Mouse (Mus musculus): Measurements from ENCODE around the gene Ddost.

Gene Ddost

GRCm38 (mm10) chr4:138336876-138337275 lies 32.3 kb downstream of the Ddost start:
- DNase-seq (ENCODE audit: low read depth, low spot score): no peak

GRCm38 (mm10) chr4:138337341-138337740 lies 32.8 kb downstream of the Ddost start:
- DNase-seq (ENCODE audit: low read depth, low spot score): no peak

- peak; percentile 50 for DNase-seq (ENCODE audit: low read depth, low spot score)
Observed at GRCm38 (mm10) chr4:138339963-138340362, 35.4 kb downstream of the Ddost start.

GRCm38 (mm10) chr4:138341393-138341792 lies 36.9 kb downstream of the Ddost start:
- DNase-seq (ENCODE audit: low read depth, low spot score): no peak

- DNase-seq (ENCODE audit: low read depth, low spot score): no peak
Observed at GRCm38 (mm10) chr4:138342048-138342447, 37.5 kb downstream of the Ddost start.

- DNase-seq (ENCODE audit: low read depth, low spot score): no peak
Observed at GRCm38 (mm10) chr4:138342778-138343177, 38.2 kb downstream of the Ddost start.

GRCm38 (mm10) chr4:138343341-138343837 lies 38.9 kb downstream of the Ddost start:
- no peak for DNase-seq (ENCODE audit: low read depth, low spot score)

GRCm38 (mm10) chr4:138344891-138345545 lies 40.5 kb downstream of the Ddost start:
- no peak for DNase-seq (ENCODE audit: low read depth, low spot score)

- no peak for DNase-seq (ENCODE audit: low read depth, low spot score)
Observed at GRCm38 (mm10) chr4:138347280-138347679, 42.8 kb downstream of the Ddost start.

GRCm38 (mm10) chr4:138348716-138349115 lies 44.2 kb downstream of the Ddost start:
- DNase-seq (ENCODE audit: low read depth, low spot score): no peak

- DNase-seq (ENCODE audit: low read depth, low spot score): no peak
Observed at GRCm38 (mm10) chr4:138351821-138352220, 47.3 kb downstream of the Ddost start.

GRCm38 (mm10) chr4:138352692-138353091 lies 48.2 kb downstream of the Ddost start:
- no peak for DNase-seq (ENCODE audit: low read depth, low spot score)

GRCm38 (mm10) chr4:138353438-138354171 lies 49.1 kb downstream of the Ddost start:
- no peak for DNase-seq (ENCODE audit: low read depth, low spot score)

GRCm38 (mm10) chr4:138355496-138355895 lies 51.0 kb downstream of the Ddost start:
- DNase-seq (ENCODE audit: low read depth, low spot score): no peak

GRCm38 (mm10) chr4:138356141-138356540 lies 51.6 kb downstream of the Ddost start:
- no peak for DNase-seq (ENCODE audit: low read depth, low spot score)

- DNase-seq (ENCODE audit: low read depth, low spot score): no peak
Observed at GRCm38 (mm10) chr4:138356551-138356950, 52.0 kb downstream of the Ddost start.

- no peak for DNase-seq (ENCODE audit: low read depth, low spot score)
Observed at GRCm38 (mm10) chr4:138358176-138358575, 53.6 kb downstream of the Ddost start.

GRCm38 (mm10) chr4:138361370-138361821 lies 56.9 kb downstream of the Ddost start:
- no peak for DNase-seq (ENCODE audit: low read depth, low spot score)

Measured in CD4-positive, CD25-positive, alpha-beta regulatory T cell, adult 2 months (primary cell).